Mouse (Mus musculus): ENCODE measurements around the gene Zfp672.

Gene Zfp672

GRCm38 (mm10) chr11:58281970-58282496 is 48.1 kb downstream of the Zfp672 start:
- DNase-seq = no peak

GRCm38 (mm10) chr11:58275756-58276155 is 54.4 kb downstream of the Zfp672 start:
- DNase-seq = no peak

- DNase-seq = no peak
Measured at GRCm38 (mm10) chr11:58274572-58274971, 55.6 kb downstream of the Zfp672 start, which contains the start of gene 4930438A08Rik. Gene 4930438A08Rik, plus strand, starts transcription at chr11:58274799.

GRCm38 (mm10) chr11:58268285-58268684 is 61.9 kb downstream of the Zfp672 start:
- no peak for DNase-seq
